Mouse (Mus musculus) MEL (cell line): Measurements from ENCODE around the gene Emg1. TPM values are rescaled to one million over a fixed set of nuclear protein-coding genes. Genes with fewer than 3 reads are reported as not detected.

Source experiments
- DNase-seq: peaks from one replicate; pipeline ENCODE4 v3.0.0; 2011; ENCODE audit warnings: low read depth, low spot score
- H3K27ac ChIP-seq: 2 replicates; pipeline ENCODE4 v1.5.1; 2012; ENCODE audit warnings: low read depth, mild to moderate bottlenecking, control low read depth, low read length, moderate library complexity; ENCODE audit not compliant: control insufficient read depth
- H3K27me3 ChIP-seq, 2 experiments: fragments of 150-350 bp in 1 of 2; sonication (generic) in 1 of 2; 2 replicates each; pipeline ENCODE4 v1.6.1; 2012; ENCODE audit warnings: low read length in 2 of 2, mild to moderate bottlenecking in 2 of 2, improper control_type of control experiment in 1 of 2, moderate library complexity in 1 of 2; ENCODE audit not compliant: insufficient read depth in 2 of 2, control insufficient read depth in 1 of 2
- H3K36me3 ChIP-seq, 2 experiments: 2 replicates each; pipeline ENCODE4 v1.6.1; 2012 to 2014; ENCODE audit warnings: low read length in 2 of 2, improper control_type of control experiment in 1 of 2, inconsistent platforms in 1 of 2, mild to moderate bottlenecking in 1 of 2; ENCODE audit not compliant: insufficient read depth in 2 of 2, control insufficient read depth in 1 of 2
- H3K4me1 ChIP-seq, 2 experiments: fragments of 150-350 bp in 1 of 2; sonication (generic) in 1 of 2; 2 replicates each; pipeline ENCODE4 v1.6.1; 2012; ENCODE audit warnings: low read length in 2 of 2, improper control_type of control experiment in 1 of 2, mild to moderate bottlenecking in 1 of 2; ENCODE audit not compliant: insufficient read depth in 2 of 2, control insufficient read depth in 1 of 2
- H3K4me3 ChIP-seq, 2 experiments: fragments of 150-350 bp in 1 of 2; sonication (generic) in 1 of 2; 2 replicates each; pipeline ENCODE4 v1.5.1; 2012; ENCODE audit warnings: low read depth in 2 of 2, low read length in 2 of 2, mild to moderate bottlenecking in 2 of 2, moderate library complexity in 2 of 2, control low read depth in 1 of 2, improper control_type of control experiment in 1 of 2; ENCODE audit not compliant: control insufficient read depth in 1 of 2, insufficient read depth in 1 of 2
- H3K79me2 ChIP-seq: 2 replicates; pipeline ENCODE4 v1.6.1; 2012; ENCODE audit warnings: mild to moderate bottlenecking, low read length, moderate library complexity; ENCODE audit not compliant: control insufficient read depth, poor library complexity, insufficient read depth
- H3K9ac ChIP-seq: 2 replicates; pipeline ENCODE4 v1.6.1; 2012; ENCODE audit warnings: low read depth, mild to moderate bottlenecking, control low read depth, low read length, moderate library complexity; ENCODE audit not compliant: control insufficient read depth, poor library complexity, severe bottlenecking
- H3K9me3 ChIP-seq: fragments of 150-350 bp; sonication (generic); replicated peaks from 2 replicates; pipeline ENCODE4 v1.6.1; 2012; ENCODE audit warnings: mild to moderate bottlenecking, low read length, improper control_type of control experiment, moderate library complexity; ENCODE audit not compliant: insufficient read depth
- CHD2 ChIP-seq: IDR thresholded peaks from 2 replicates; pipeline ENCODE4 v1.6.1; 2011; ENCODE audit warnings: low read length, improper control_type of control experiment
- CTCF ChIP-seq, 3 experiments: IDR thresholded peaks in 2 of 3; conservative IDR thresholded peaks in 1 of 3; 2 replicates each; pipeline ENCODE4 v1.5.1; 2011 to 2012; ENCODE audit warnings: low read length in 3 of 3, low read depth in 2 of 3, mild to moderate bottlenecking in 2 of 3, improper control_type of control experiment in 1 of 3, inconsistent platforms in 1 of 3, mixed read lengths in 1 of 3, moderate library complexity in 1 of 3; ENCODE audit not compliant: control insufficient read depth in 1 of 3, insufficient read depth in 1 of 3, poor library complexity in 1 of 3, severe bottlenecking in 1 of 3
- E2F4 ChIP-seq: IDR thresholded peaks from 2 replicates; pipeline ENCODE4 v1.6.1; 2011; ENCODE audit warnings: low read depth, low read length, improper control_type of control experiment, borderline replicate concordance
- EP300 ChIP-seq, 2 experiments: IDR thresholded peaks; 2 replicates each; pipeline ENCODE4 v1.6.1; 2011; ENCODE audit warnings: improper control_type of control experiment in 2 of 2, low read length in 2 of 2, low read depth in 1 of 2, mild to moderate bottlenecking in 1 of 2
- ETS1 ChIP-seq: IDR thresholded peaks from 2 replicates; pipeline ENCODE4 v1.6.1; 2012; ENCODE audit warnings: low read depth, mild to moderate bottlenecking, inconsistent platforms, low read length, improper control_type of control experiment, moderate library complexity
- JUND ChIP-seq: IDR thresholded peaks from 2 replicates; pipeline ENCODE4 v1.6.1; 2011; ENCODE audit warnings: low read depth, mild to moderate bottlenecking, improper control_type of control experiment, low read length
- MYB ChIP-seq: IDR thresholded peaks from 2 replicates; pipeline ENCODE4 v1.6.1; 2011; ENCODE audit warnings: mild to moderate bottlenecking, low read depth, low read length, improper control_type of control experiment
- NELFE ChIP-seq: IDR thresholded peaks from 2 replicates; pipeline ENCODE4 v1.6.1; 2011; ENCODE audit warnings: low read depth, low read length, improper control_type of control experiment
- NRF1 ChIP-seq: IDR thresholded peaks from 2 replicates; pipeline ENCODE4 v1.6.1; 2014; ENCODE audit warnings: low read depth, mild to moderate bottlenecking, inconsistent platforms, low read length, improper control_type of control experiment, moderate library complexity; ENCODE audit not compliant: poor library complexity, insufficient read depth, severe bottlenecking
- POLR2AphosphoS2 ChIP-seq: IDR thresholded peaks from 2 replicates; pipeline ENCODE4 v1.6.1; 2011; ENCODE audit warnings: low read length, improper control_type of control experiment
- POLR2AphosphoS5 ChIP-seq: IDR thresholded peaks from 2 replicates; pipeline ENCODE4 v1.6.1; 2012; ENCODE audit warnings: low read depth, borderline replicate concordance, mild to moderate bottlenecking, inconsistent platforms, low read length, moderate library complexity, mixed read lengths
- RAD21 ChIP-seq: IDR thresholded peaks from 2 replicates; pipeline ENCODE4 v1.6.1; 2011; ENCODE audit warnings: mild to moderate bottlenecking, low read depth, low read length, improper control_type of control experiment
- SIN3A ChIP-seq: IDR thresholded peaks from 2 replicates; pipeline ENCODE4 v1.6.1; 2012; ENCODE audit warnings: low read length, improper control_type of control experiment, inconsistent platforms
- SMC3 ChIP-seq: IDR thresholded peaks from 2 replicates; pipeline ENCODE4 v1.6.1; 2011; ENCODE audit warnings: low read depth, low read length, improper control_type of control experiment
- TAL1 ChIP-seq: IDR thresholded peaks from 2 replicates; pipeline ENCODE4 v1.6.1; 2012; ENCODE audit warnings: mild to moderate bottlenecking, inconsistent platforms, low read length, moderate library complexity, mixed read lengths
- USF1 ChIP-seq: IDR thresholded peaks from 2 replicates; pipeline ENCODE4 v1.6.1; 2014; ENCODE audit warnings: low read depth, mild to moderate bottlenecking, inconsistent platforms, low read length, improper control_type of control experiment, moderate library complexity
- ZKSCAN1 ChIP-seq: IDR thresholded peaks from 2 replicates; pipeline ENCODE4 v1.6.1; 2012; ENCODE audit warnings: low read depth, mild to moderate bottlenecking, inconsistent platforms, low read length, improper control_type of control experiment, moderate library complexity
- ZMIZ1 ChIP-seq: IDR thresholded peaks from 2 replicates; pipeline ENCODE4 v1.6.1; 2012; ENCODE audit warnings: low read depth, mild to moderate bottlenecking, inconsistent platforms, low read length, improper control_type of control experiment, moderate library complexity
- ZNF384 ChIP-seq: IDR thresholded peaks from 2 replicates; pipeline ENCODE4 v1.6.1; 2012; ENCODE audit warnings: low read depth, mild to moderate bottlenecking, inconsistent platforms, low read length, improper control_type of control experiment
- polyA plus RNA-seq, 2 experiments: library from polyadenylated mRNA; stranded (reverse) in 1 of 2; unstranded in 1 of 2; fragments of >175 nt in 1 of 2; fragments of >200 nt in 1 of 2; gene quantifications; 2 replicates each; pipeline versions ENCODE4 v1.2.1 to v1.2.4; 2012; ENCODE audit warnings: low replicate concordance in 2 of 2, low read depth in 1 of 2; ENCODE audit not compliant: insufficient read length in 2 of 2, insufficient read depth in 1 of 2, missing spikeins in 1 of 2
- total RNA-seq: library from RNA; depleted of rRNA; stranded (reverse); fragments of 300-350 nt; gene quantifications from 2 replicates; pipeline ENCODE4 v1.2.3, GENCODE M21; 2012; rRNA removed

Emg1 gene
- total and polyA plus RNA-seq, 3 experiments: 346 to 391 TPM; not detected in 1

- Histone ChIP-seq H3K4me1 (peaks cover 9 to 20% of the 10 kb centered on the region in 2 experiments), H3K9me3 (no peaks in the 10 kb centered on the region), H3K79me2 (peaks cover 3% of the 10 kb centered on the region), H3K27ac (no peak overlapping the region), H3K9ac (no peak overlapping the region), H3K4me3 (no peak overlapping the region), H3K36me3 (peaks cover 0 to 13% of the 10 kb centered on the region in 2 experiments; a peak in 2 of 4 replicates), H3K27me3 (no peaks in the 10 kb centered on the region)
- no peak for TF ChIP-seq NRF1
- no peak for TF ChIP-seq CHD2
- TF ChIP-seq USF1: no peak
- no peak for TF ChIP-seq EP300 (IDR thresholded peaks at IDR 0.05; ENCODE audit: low read depth in 1 of 2, low read length in 2 of 2)
- no peak for TF ChIP-seq E2F4
- no peak for TF ChIP-seq POLR2AphosphoS2
- peak; percentile 80 for TF ChIP-seq ZNF384
- no peak for TF ChIP-seq SMC3
- TF ChIP-seq ZMIZ1: no peak
- TF ChIP-seq JUND: peak; percentile 92
- no peak for TF ChIP-seq NELFE
- no peak for TF ChIP-seq TAL1
- TF ChIP-seq MYB: no peak
- no peak for TF ChIP-seq SIN3A
- no peak for TF ChIP-seq ZKSCAN1
- no peak for TF ChIP-seq CTCF (IDR thresholded peaks at IDR 0.05 in 2 of 3, conservative IDR thresholded peaks at IDR 0.05 in 1 of 3; ENCODE audit: control insufficient read depth in 1 of 3, insufficient read depth in 1 of 3, low read depth in 2 of 3, low read length in 3 of 3, poor library complexity in 1 of 3, severe bottlenecking in 1 of 3)
- DNase-seq: no peak
These were observed 53.9 kb downstream of the Emg1 start for GRCm38 (mm10) chr6:124658067-124658466.

- no peak overlapping the region for H3K9ac ChIP-seq
- no peaks in the 10 kb centered on the region for H3K79me2 ChIP-seq
- no peak overlapping the region for H3K27ac ChIP-seq
- DNase-seq: no peak
- TF ChIP-seq SIN3A: no peak
- peak; percentile 59; the same call in 1 of the 2 replicates for TF ChIP-seq ETS1
- no peak for TF ChIP-seq POLR2AphosphoS5
- TF ChIP-seq CHD2: no peak
- no peak for TF ChIP-seq RAD21
- TF ChIP-seq, all 39 proteins: peak for 1
- Histone ChIP-seq H3K4me3 (no peak overlapping the region), H3K27me3 (no peaks in the 10 kb centered on the region), H3K4me1 (peaks cover 3 to 17% of the 10 kb centered on the region in 2 experiments), H3K9me3 (no peaks in the 10 kb centered on the region), H3K36me3 (peaks cover 0 to 3% of the 10 kb centered on the region in 2 experiments; a peak in 1 of 4 replicates)
These were observed 56.1 kb downstream of the Emg1 start for GRCm38 (mm10) chr6:124655893-124656292.

Other genes with a start within 250 kb of the Emg1 start
- gene Clstn3, start 247.4 kb downstream of the Emg1 start, total RNA-seq: 46.5 and 51.3 TPM in 2 replicates
- gene Clstn3, start 247.4 kb downstream of the Emg1 start, polyA plus RNA-seq: 10 to 100 TPM in 1 of 2 experiments, not detected in 1; 59.8 TPM
- gene C1rl, start 219.1 kb downstream of the Emg1 start, total RNA-seq: 0.98 and 1.2 TPM in 2 replicates
- 1 to 10 TPM in 1 of 2 experiments, not detected in 1; 2.6 TPM for gene C1rl, start 219.1 kb downstream of the Emg1 start, polyA plus RNA-seq
- gene C1ra, start 199.8 kb downstream of the Emg1 start, total RNA-seq: 0.19 and 0.29 TPM in 2 replicates
- under 1 TPM in 1 of 2 experiments, not detected in 1; 0.28 TPM for gene C1ra, start 199.8 kb downstream of the Emg1 start, polyA plus RNA-seq
- gene C1s1, start 169.8 kb downstream of the Emg1 start, total RNA-seq: 0.36 and 0.46 TPM in 2 replicates
- 1 to 10 TPM in 1 of 2 experiments, not detected in 1; 1.5 TPM for gene C1s1, start 169.8 kb downstream of the Emg1 start, polyA plus RNA-seq
- not detected in 2 replicates for gene C1rb, start 141.9 kb downstream of the Emg1 start, total RNA-seq
- under 1 TPM in 1 of 2 experiments, not detected in 1; 0.03 TPM for gene C1rb, start 141.9 kb downstream of the Emg1 start, polyA plus RNA-seq
- 0.12 and 0.16 TPM in 2 replicates for gene C1s2, start 76.1 kb downstream of the Emg1 start, total RNA-seq
- gene C1s2, start 76.1 kb downstream of the Emg1 start, polyA plus RNA-seq: under 1 TPM in 1 of 2 experiments, not detected in 1; 0.25 TPM
- 135 and 143 TPM in 2 replicates for gene Lpcat3, start 49.2 kb downstream of the Emg1 start, total RNA-seq
- 100 to 1,000 TPM in 1 of 2 experiments, not detected in 1; 337 TPM for gene Lpcat3, start 49.2 kb downstream of the Emg1 start, polyA plus RNA-seq
- 623 and 706 TPM in 2 replicates for gene Phb2, start 158 bp upstream of the Emg1 start, total RNA-seq
- gene Phb2, start 158 bp upstream of the Emg1 start, polyA plus RNA-seq: 100 to 1,000 TPM; 309 to 815 TPM
- 74.1 and 91.9 TPM in 2 replicates for gene Ptpn6, start 26.5 kb upstream of the Emg1 start, total RNA-seq
- 100 to 1,000 TPM in 1 of 2 experiments, not detected in 1; 184 TPM for gene Ptpn6, start 26.5 kb upstream of the Emg1 start, polyA plus RNA-seq
- 41.9 and 57.4 TPM in 2 replicates for gene Grcc10, start 29.2 kb upstream of the Emg1 start, total RNA-seq
- gene Grcc10, start 29.2 kb upstream of the Emg1 start, polyA plus RNA-seq: 10 to 100 TPM in 1 of 2 experiments, not detected in 1; 62.9 TPM
- not detected in 2 replicates for gene Gm45234, start 43.8 kb upstream of the Emg1 start, total RNA-seq
- gene Gm45234, start 43.8 kb upstream of the Emg1 start, polyA plus RNA-seq: under 1 TPM in 1 of 2 experiments, not detected in 1; 0.15 TPM
- 1.6 and 1.7 TPM in 2 replicates for gene Atn1, start 44.3 kb upstream of the Emg1 start, total RNA-seq
- 10 to 100 TPM in 1 of 2 experiments, not detected in 1; 43.2 TPM for gene Atn1, start 44.3 kb upstream of the Emg1 start, polyA plus RNA-seq
- gene Eno2, start 57.5 kb upstream of the Emg1 start, total RNA-seq: 3.2 and 5.5 TPM in 2 replicates
- gene Eno2, start 57.5 kb upstream of the Emg1 start, polyA plus RNA-seq: 10 to 100 TPM in 1 of 2 experiments, not detected in 1; 12.5 TPM
- gene Lrrc23, start 67.5 kb upstream of the Emg1 start, total RNA-seq: 0.10 TPM in 1 of 2 replicates, not detected in the other
- under 1 TPM in 1 of 2 experiments, not detected in 1; 0.11 TPM for gene Lrrc23, start 67.5 kb upstream of the Emg1 start, polyA plus RNA-seq
- 5.2 and 7.3 TPM in 2 replicates for gene Spsb2, start 96.5 kb upstream of the Emg1 start, total RNA-seq
- gene Spsb2, start 96.5 kb upstream of the Emg1 start, polyA plus RNA-seq: 1 to 10 TPM in 1 of 2 experiments, not detected in 1; 7.7 TPM
- 440 and 731 TPM in 2 replicates for gene Tpi1, start 102.1 kb upstream of the Emg1 start, total RNA-seq
- 1,000 to 10,000 TPM in 1 of 2 experiments, 100 to 1,000 TPM in 1; 102 to 1,182 TPM for gene Tpi1, start 102.1 kb upstream of the Emg1 start, polyA plus RNA-seq
- gene Usp5, start 117.3 kb upstream of the Emg1 start, total RNA-seq: 101 and 102 TPM in 2 replicates
- 100 to 1,000 TPM in 1 of 2 experiments, not detected in 1; 129 TPM for gene Usp5, start 117.3 kb upstream of the Emg1 start, polyA plus RNA-seq
- 54.5 and 70.0 TPM in 2 replicates for gene Cdca3, start 117.4 kb upstream of the Emg1 start, total RNA-seq
- gene Cdca3, start 117.4 kb upstream of the Emg1 start, polyA plus RNA-seq: 100 to 1,000 TPM in 1 of 2 experiments, not detected in 1; 185 TPM
- gene Gnb3, start 128.1 kb upstream of the Emg1 start, total RNA-seq: 0.08 TPM in 1 of 2 replicates, not detected in the other
- under 1 TPM in 1 of 2 experiments, not detected in 1; 0.21 TPM for gene Gnb3, start 128.1 kb upstream of the Emg1 start, polyA plus RNA-seq
- 0.23 and 0.29 TPM in 2 replicates for gene P3h3, start 145.6 kb upstream of the Emg1 start, total RNA-seq
- gene P3h3, start 145.6 kb upstream of the Emg1 start, polyA plus RNA-seq: 1 to 10 TPM in 1 of 2 experiments, not detected in 1; 2.1 TPM
- 0.08 and 0.20 TPM in 2 replicates for gene Gpr162, start 151.8 kb upstream of the Emg1 start, total RNA-seq
- under 1 TPM in 1 of 2 experiments, not detected in 1; 0.84 TPM for gene Gpr162, start 151.8 kb upstream of the Emg1 start, polyA plus RNA-seq
- gene Cd4, start 176.0 kb upstream of the Emg1 start, total RNA-seq: not detected in 2 replicates
- gene Cd4, start 176.0 kb upstream of the Emg1 start, polyA plus RNA-seq: not detected
- 0.16 and 0.35 TPM in 2 replicates for gene Lag3, start 199.5 kb upstream of the Emg1 start, total RNA-seq
- gene Lag3, start 199.5 kb upstream of the Emg1 start, polyA plus RNA-seq: 1 to 10 TPM in 1 of 2 experiments, not detected in 1; 1.3 TPM
- 19.8 and 31.8 TPM in 2 replicates for gene Ptms, start 207.9 kb upstream of the Emg1 start, total RNA-seq
- gene Ptms, start 207.9 kb upstream of the Emg1 start, polyA plus RNA-seq: 100 to 1,000 TPM in 1 of 2 experiments, not detected in 1; 177 TPM
- gene Mlf2, start 219.2 kb upstream of the Emg1 start, total RNA-seq: 133 and 154 TPM in 2 replicates
- 100 to 1,000 TPM in 1 of 2 experiments, not detected in 1; 340 TPM for gene Mlf2, start 219.2 kb upstream of the Emg1 start, polyA plus RNA-seq